Mouse (Mus musculus): ENCODE measurements at regions not wholly inside any gene's neighbourhood (a gene's known extent, or its start where the extent isn't known, plus 50 kb on each side); places are given as distances from the start of the nearest gene placed in this dataset.

DNA sequence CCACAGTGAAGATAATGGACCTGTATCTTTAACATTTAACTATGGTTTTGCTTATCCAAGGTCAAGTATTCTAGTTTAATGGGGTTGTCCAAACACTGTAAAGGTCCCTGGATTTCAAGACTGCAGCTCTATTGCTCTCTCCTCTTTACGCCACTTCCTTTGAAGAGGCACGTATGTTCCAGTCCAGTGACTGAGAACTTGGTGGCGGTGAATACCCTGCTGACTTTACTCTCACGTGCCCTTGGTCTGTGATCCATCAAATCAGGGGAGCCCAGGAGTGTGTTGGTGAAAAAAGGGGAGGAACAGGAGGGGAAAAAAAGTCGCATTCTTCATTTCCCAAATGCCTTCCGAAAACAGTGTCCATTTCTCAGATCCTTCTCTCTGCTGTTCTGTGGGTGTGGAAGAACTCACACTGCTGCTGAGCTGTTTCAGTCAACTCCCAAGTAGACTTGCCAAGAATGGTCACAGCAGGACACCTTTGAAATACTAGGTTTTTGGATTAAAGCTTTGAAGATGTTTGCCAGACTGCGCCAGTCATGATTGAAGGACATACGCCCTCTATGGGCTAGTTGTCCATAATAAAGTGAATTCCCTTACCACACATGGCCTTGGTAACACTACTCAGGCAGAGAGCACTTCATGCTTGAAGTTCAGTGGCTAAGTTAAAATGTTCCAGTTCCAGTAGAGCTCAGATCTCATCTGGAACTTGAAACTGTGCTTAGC is 136.1 kb upstream of the Cdkn2b start:
- DNase-seq (ENCODE audit: low spot score in 2 of 2), result no peak

DNA sequence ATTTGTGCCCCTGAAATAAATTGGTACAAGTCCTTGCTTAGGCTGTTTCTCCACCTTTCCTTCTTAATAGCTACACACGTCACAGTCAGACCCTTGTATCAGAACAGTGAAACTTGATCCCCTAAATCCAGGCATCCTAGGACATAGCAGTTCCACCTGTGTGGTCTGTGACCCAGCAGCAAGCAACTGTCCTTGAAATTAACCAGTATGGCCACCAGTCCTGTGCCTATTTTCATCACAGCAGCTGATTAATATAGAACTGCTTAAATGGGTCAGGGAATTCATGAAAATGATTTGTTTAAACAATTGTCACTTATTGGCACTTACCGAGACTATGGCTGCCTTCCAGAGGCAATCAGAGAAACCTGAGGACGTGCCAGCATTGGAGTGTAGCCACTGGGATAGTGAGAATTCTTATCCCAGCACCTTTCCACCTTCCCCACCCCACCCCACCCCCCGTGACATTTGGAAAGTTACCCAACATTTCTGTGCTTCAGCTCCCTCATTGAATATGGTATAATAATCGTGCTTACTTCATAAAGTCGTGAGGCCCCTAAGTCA is 135.4 kb upstream of the Cdkn2b start:
- DNase-seq (ENCODE audit: low spot score in 2 of 2), result no peak

DNA sequence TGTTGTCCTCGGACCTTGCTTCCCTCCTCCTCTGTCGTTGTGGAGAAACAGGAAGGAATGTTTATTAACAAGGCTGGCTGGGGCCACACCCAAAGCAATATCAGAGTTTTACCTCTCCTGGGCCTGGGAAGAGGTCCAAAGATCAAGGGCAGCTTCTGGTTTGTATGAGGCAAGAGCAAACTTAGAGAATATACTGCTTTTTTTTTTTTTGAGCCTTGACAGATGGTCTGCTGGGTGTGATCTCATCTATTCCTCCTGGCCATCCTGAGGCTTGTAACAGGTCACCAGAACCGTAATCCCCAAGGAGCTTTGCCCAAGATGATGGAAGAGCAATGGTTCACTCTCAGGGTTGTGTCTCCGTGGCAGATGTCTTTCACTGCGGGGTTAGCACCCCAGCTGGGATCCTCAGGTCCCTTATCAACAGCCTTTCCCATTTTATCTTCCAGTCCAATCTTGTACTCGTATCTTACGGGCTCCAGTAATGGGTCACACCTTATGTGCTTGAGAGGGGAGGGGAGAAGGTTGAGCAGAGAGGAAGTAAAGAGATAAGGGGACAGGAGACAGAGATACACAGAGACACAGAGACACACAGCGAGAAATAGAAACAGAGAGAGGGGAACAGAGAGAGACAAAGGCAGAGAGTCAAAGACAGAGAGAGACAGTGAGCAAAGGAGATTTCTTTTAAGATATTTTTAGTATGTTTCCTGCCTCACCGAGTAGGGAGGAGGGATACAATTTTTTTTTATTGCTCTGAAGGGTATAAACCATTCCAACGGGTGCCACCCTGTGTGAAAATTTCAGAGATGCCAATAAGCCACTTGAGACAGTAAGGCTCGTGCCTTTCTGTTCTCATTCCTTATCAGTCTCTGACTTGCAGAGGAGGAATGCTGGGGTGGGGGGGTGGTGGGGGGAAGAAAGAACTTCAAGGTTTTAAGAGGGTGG is 134.6 kb upstream of the Cdkn2b start:
- no peak for DNase-seq (ENCODE audit: low spot score in 2 of 2)

DNA sequence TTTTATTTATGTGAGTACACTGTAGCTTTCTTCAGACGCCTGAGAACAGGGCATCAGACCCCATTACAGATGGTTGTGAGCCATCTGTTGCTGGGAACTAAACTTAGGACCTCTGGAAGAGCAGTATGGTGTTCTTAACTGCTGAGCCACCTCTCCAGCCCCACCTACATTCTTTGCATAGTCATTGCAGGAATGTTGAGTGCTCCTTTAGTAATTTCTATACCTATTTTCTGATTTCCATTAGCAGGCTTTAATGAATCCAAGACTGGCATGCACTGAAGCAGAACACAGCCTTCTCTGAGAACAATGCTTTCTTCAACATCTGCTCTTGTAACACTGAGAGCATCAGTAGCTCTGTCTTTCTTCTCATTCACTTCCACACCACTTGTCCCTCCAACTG is 131.7 kb upstream of the Cdkn2b start:
- no peak for DNase-seq (ENCODE audit: low spot score in 2 of 2)

DNA sequence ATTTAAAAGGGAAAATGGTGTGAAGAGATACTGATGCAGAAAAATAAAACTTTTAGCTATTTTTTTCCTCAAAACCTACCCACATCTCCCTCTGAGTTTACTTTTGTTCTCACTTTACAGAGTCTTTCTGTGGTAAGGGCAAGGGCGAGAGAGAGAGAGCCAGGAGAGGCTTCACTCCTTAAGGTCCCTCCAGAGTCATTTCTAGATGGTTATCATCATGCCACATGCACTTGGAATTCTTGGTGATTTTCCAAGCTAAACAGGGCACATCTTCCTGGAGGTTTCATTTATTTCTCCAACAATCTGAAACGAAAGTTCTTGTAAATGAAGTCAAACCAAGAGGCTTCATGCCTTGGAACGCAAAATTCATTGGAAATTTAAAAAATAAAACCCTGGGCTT is 130.0 kb upstream of the Cdkn2b start:
- DNase-seq (ENCODE audit: low spot score in 2 of 2), result no peak

DNA sequence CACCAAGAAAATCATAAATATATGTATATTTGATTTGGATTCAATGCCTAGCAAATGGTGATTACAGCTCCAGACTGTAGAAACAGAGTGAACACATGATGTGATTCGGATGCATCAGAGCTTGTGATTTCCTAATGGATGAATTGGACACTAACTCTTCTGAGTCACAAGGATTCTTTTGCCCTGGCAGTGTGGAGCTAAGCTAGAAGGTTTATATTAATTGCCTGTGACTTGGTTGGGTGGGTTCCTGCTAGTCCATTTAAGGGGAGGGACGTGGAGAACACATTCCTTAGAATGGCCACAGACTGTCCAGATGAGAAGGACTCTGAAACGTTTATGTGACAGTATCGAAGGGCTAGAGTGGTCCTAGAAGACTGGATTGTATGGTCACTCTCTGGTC is 129.5 kb upstream of the Cdkn2b start:
- DNase-seq (ENCODE audit: low spot score in 2 of 2), result no peak

DNA sequence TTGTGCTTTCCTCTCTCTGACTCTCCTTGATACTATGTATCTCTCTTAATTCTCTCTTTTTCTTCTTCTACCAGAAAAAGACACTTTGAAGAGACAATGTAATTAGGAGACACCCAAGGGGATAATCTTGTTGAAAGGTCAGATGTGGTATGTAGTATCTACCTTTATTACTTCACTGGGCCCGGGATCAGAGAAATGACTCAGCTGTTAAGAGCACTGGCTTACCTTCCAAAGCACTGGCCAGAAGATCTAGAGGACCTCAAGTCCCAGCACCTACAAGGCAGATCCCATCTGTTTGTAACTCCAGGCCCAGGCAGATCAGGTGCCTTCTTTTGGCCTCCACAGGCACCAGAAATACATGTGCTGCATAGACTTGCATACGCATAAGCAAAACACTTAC is 127.8 kb upstream of the Cdkn2b start:
- DNase-seq (ENCODE audit: low spot score in 2 of 2), result no peak

DNA sequence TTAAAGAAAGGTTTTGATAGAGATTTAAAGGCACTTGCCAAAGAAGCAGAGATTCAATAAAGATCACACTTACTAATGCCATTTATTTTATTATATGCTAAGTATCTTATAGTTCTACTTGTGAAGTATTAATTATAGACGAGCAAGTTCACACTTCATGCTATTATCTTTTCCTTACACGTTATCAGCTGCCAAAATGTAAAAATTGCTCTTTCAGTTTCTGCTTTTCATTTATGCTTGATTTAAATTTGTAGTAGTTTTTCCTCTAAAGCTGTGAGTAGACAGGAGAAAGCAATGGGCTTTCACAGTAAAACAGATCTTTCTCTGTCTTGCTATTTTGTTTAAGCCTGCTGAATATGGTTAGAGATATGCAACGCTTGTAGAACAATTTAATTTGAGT is 125.9 kb upstream of the Cdkn2b start:
- DNase-seq (ENCODE audit: low spot score in 2 of 2), result no peak

DNA sequence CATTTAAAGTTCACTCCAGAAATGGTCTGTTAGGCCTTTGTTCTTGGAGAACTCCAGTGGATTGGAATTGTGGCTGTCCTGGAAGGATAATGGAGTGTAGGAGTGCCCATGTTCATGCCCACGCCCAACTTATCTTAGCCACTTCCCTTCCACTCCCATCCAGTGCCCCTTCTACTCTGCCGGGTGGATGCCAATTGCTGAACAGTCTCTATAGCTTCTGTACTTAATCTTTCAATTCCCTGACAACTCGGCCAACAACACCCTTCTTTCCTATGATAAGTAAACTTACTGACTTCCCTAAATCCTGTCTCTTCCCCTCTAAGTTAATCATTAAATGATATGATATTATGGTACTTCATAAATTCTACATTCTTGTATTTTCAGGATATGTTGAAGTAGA is 123.3 kb upstream of the Cdkn2b start:
- no peak for DNase-seq (ENCODE audit: low spot score in 2 of 2)

DNA sequence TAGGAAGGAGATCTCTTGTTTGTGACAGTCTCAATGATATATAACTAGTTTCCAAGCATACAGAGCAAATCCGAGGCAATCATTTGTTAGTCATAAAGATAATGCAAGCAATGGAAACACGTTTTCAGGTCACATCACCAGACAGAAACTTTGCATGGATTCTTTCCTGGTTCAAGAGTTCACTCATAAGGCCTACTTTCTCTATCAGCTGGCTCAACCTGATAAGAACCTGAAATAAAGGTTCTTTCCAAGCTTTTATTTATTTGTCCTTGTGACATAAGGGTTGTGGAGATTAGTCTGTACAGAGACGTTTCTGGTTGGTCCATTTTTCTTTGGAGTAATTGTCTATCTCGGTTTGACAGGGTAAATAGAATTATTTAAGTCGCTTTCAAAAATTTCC is 122.7 kb upstream of the Cdkn2b start:
- no peak for DNase-seq (ENCODE audit: low spot score in 2 of 2)

DNA sequence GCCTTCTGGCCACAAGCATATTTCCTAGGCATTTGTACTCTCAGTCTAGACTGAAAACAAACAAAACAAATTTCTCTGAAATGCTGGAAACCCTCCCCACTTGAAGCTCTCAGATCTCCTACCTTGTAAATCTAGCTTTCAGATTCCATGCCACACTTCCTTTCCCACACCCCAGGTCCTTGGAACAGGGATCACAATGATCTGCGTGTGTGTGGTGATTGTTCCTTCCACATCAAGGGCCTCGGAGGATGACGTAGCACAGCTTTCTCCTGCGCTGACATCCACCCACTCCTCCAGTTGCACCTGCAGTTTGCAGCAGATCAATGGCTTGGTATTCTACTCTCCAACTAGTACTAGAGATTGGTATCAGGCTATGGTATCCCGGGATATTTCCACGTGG is 120.7 kb upstream of the Cdkn2b start:
- DNase-seq (ENCODE audit: low spot score in 2 of 2), result no peak

DNA sequence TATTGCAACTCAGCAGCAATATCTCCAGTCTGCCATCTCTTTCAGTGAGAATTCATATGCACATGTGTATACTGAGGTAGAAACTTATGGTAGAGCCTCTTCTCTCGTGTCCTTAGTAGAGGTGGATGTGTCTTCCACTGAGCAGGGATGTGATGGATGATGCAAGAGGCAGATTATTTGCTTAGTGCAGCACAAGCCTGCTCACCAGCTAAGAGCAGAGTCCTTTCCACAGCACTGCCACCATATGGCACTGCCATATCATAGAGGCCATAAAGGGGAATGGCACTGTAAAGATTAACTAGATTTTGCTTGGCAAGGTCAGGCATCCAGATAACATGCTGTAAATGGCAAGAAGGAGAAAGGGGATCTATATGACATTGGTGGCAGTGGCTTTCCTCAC is 117.6 kb upstream of the Cdkn2b start:
- DNase-seq (ENCODE audit: low spot score in 2 of 2), result no peak

DNA sequence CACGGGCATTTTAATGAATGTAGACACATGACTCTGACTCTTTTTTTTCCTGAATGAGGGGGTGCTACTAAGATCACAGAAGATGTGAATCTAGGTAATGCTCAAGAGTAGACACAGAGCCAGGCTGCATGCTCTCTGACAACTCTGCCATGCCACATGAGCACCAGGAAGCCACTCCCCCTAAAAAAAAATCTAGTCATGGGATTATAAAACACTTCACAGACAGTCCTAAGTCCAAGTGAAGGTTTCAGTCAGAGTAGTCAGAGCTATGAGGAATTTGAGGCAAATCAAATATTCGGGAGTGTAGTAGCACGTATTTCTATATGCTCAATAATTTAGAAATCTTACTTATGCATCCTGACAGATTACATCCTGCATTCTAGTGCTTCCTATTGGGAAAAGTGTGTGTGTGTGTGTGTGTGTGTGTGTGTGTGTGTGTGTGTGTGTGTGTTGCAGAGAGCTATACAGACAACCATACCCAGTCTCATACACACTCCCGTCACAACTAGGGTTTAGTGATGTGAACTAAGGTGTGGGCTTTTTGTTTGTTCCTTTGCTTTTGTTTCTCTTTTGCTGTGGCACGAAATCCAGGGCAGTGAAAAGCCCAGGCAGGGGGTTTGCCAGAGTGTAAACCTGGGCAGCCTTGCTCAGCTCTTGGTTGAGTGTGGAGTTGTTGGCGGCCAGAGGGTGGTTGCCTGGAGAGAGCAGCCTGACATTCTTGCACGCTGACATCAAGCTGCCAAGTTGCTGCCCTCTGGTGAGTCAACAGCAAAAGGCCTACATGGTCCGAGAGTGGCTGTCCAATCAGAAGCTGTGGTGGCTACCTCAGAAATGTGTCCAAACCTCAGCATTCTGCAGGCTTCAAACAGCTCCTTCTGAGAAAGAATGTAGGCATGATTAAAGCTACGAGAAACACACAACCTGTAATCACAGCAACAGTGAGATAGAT is 116.8 kb upstream of the Cdkn2b start:
- DNase-seq (ENCODE audit: low spot score in 2 of 2), result no peak

DNA sequence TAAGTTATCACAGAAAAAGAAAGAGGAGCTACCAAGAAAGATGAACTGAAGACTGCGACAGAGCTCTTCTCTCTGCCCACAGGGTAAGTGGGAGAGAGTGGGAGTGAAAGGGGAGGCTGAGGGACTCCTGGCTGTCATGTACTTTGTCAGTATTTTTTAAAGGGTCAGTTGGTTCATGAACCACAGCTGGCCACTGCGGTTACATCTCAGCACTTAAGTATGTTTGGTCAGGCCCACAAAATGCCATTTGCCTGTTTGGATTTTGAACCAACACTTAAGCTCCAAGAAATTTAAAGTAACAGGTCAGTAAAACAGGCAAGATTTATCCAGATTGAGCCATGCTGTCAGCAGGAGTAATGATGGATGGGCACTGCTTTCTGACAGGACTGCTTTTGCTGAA is 115.1 kb upstream of the Cdkn2b start:
- no peak for DNase-seq (ENCODE audit: low spot score in 2 of 2)

DNA sequence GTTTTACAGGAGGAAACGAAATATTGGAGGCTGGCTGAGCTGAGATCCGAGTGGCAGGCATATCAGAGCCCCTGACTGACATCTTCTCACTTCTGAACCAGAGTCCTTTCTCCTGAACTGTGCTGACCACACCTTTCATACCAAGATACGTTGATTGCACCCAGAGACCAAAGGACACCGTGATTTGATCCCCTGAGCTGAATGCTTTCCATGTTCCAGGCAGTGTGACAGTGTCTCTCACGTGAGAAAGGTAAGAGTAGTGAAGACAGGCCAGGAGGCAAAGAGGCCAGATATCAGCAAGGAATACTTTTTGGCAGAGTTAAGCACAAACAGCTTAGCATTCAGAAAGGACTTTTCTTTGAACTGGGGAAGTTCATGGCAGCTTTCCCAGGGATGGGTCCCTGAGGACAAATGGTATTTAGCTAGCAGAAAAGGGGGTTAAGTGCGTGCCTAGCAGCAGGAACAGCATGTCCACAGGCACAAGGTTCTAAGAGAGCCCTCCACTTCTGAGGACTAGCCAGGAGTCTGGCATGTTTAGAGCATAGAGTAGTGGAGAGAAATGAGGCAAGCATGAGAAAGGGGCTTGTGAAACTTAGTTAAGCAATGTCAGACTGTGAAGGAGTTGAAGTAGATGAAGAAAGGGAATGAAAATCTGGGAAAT is 111.0 kb upstream of the Cdkn2b start:
- DNase-seq (ENCODE audit: low spot score in 2 of 2), result no peak

DNA sequence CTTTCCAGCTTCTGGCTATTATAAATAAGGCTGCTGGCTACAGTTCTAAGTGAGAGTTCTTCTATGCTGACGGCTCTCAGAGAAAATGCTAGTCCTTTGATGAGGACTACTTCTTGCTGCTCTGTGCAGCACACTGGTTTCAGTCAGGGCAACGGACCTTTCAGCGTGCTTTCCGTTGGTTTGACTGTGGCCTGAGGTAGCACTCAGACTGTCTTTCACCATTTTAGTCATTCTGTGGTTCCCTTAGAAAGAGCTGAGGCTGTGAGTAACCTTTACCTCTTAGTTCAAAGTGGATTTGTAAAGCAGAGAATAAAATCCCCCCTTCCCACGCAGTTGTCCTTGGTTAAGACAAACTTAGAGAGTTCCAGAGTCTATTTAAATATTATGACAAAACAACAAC is 110.0 kb upstream of the Cdkn2b start:
- no peak for DNase-seq (ENCODE audit: low spot score in 2 of 2)

DNA sequence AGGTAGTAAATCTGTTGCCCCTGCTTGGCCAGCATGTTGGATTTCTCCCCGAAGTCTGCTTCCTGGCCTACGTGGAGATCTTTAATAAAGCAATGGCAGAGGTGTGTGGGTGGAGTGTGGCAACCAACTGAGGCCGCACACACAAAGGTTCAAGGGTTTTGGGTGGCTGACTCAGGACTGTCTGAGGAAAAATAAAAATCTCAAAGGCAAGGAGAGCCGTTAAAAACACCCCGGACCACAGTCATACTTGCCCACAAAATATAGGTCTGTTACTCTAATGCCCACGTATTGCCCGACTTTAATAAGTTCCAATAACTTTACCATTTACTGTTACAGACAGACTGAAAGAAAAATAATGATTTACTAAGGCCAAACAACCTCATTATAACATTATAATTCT is 108.7 kb upstream of the Cdkn2b start:
- no peak for DNase-seq (ENCODE audit: low spot score in 2 of 2)

DNA sequence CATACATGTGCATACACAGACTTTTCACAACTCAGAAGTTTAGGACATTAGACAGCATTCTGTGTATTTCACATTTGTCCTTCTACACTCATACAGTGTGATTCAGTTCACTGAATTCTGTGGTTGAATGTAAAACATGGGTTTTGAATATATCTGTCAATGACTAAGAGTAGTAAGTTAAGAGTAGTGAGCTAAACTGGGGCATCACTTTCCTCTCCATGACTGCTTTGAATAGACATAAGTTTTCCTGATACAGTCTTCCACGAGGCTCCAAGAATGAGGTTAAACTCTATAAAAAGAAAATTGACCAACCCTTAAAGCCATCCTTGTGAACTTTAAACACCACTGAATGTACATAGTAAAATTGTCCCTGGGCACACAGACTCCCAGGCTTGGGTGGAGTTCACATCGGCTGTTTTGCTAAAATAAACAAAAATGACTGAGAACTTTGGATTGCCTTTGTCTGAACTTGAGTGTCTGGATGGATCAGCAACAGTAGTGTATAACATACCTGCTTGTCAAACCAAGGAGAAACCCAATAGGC is 94.9 kb upstream of the Cdkn2b start:
- DNase-seq (ENCODE audit: low spot score in 2 of 2), result no peak

DNA sequence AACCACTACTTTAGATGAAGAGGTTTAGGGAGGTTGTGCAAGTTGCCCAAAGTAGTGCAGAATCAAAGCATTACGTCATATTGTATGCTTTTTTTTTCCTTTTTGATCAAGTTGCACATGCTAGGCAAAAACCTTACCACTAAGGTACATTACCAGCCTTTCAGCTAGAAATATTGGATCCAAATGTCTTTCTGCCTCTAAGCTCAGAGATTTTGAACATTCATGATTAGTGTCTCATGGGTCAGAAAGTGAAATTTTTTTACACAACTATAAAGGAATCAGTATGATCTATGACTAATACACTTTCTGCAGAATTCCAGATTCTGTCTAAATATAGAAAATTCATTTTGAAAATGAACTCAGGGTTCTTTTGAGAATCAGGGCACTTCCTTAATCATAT is 92.3 kb upstream of the Cdkn2b start:
- no peak for DNase-seq (ENCODE audit: low spot score in 2 of 2)

DNA sequence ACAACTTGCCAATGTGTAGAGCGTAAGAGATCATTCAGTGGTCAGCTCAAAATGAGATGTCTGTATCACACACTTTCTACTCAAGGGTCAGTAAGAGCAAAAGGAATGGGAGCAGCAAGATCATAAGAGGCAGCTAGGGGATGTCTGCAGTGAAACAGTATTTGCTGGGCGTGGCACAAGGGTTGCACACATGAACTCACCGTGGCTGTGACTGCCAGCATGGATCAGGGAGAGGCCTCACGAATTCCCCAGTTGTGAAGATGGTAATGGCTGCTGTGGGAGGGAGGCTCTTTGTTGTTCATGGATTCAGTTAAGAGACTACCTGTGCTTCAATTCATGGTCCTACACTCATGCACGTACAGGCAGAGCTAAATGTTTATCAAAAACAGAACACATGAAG is 91.5 kb upstream of the Cdkn2b start:
- no peak for DNase-seq (ENCODE audit: low spot score in 2 of 2)

DNA sequence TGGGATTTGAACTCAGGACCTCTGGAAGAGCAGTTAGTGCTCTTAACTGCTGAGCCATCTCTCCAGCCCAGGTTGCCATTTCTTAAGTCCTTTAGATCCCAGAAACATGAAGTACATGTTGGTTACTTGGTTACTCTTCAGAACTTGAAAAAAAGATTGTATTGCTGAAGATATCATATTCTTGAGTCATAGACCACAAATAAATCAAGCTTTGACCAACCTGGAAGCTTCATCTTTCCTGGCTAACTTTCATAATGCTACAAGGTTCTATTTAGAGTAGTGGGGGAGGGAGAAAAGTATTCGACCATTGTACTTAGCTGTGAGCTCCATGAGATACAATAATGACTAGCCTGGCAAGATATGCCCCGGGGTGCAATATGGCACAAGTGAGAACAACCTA is 90.9 kb upstream of the Cdkn2b start:
- no peak for DNase-seq (ENCODE audit: low spot score in 2 of 2)

Data from spleen, postnatal 14 days (tissue).